Mouse (Mus musculus) heart, embryonic 16.5 days (tissue): ENCODE data around the gene Timm17a. TPM values are rescaled to one million over a fixed set of nuclear protein-coding genes. Genes with fewer than 3 reads are reported as not detected.

Experiments
- ATAC-seq: fragments of 200-750 bp; cut with Nextera tagmentation; replicated peaks from 2 replicates; pipeline ENCODE4 v1.8.0; 2017; ENCODE audit warnings: moderate number of reproducible peaks; ENCODE audit not compliant: insufficient read depth, low FRiP score; ENCODE audit errors: extremely low read depth
- H3K27ac ChIP-seq: fragments of 300-500 bp; sonication (generic); 2 replicates; pipeline ENCODE4 v1.5.1; 2014; ENCODE audit warnings: mild to moderate bottlenecking, low read length, control low read depth, moderate library complexity
- H3K27me3 ChIP-seq: fragments of 300-500 bp; sonication (generic); 2 replicates; pipeline ENCODE4 v1.6.1; 2014; ENCODE audit warnings: low read length, mixed read lengths; ENCODE audit not compliant: control insufficient read depth, insufficient read depth
- H3K36me3 ChIP-seq: fragments of 300-500 bp; sonication (generic); 2 replicates; pipeline ENCODE4 v1.6.1; 2014; ENCODE audit not compliant: control insufficient read depth, insufficient read depth
- H3K4me1 ChIP-seq: fragments of 300-500 bp; sonication (generic); 2 replicates; pipeline ENCODE4 v1.6.1; 2014; ENCODE audit warnings: low read length, mixed read lengths; ENCODE audit not compliant: control insufficient read depth, insufficient read depth
- H3K4me2 ChIP-seq: fragments of 300-500 bp; sonication (generic); 2 replicates; pipeline ENCODE4 v1.6.1; 2014; ENCODE audit warnings: low read depth, mild to moderate bottlenecking, control low read depth, low read length
- H3K4me3 ChIP-seq: fragments of 300-500 bp; sonication (generic); 2 replicates; pipeline ENCODE4 v1.5.1; 2014; ENCODE audit warnings: mild to moderate bottlenecking, control low read depth, low read length
- H3K9ac ChIP-seq: fragments of 300-500 bp; sonication (generic); 2 replicates; pipeline ENCODE4 v1.6.1; 2014; ENCODE audit warnings: low read length, control low read depth
- H3K9me3 ChIP-seq: fragments of 300-500 bp; sonication (generic); replicated peaks from 2 replicates; pipeline ENCODE4 v1.6.1; 2016; ENCODE audit warnings: low read length; ENCODE audit not compliant: control insufficient read depth
- WGBS: fragments of 180-500 bp; shearing (Covaris S2); extraction: QIAGEN DNeasy Blood & Tissue Kit; methylation state at CpG from one replicate; pipeline ENCODE4 v1.1.7; 2014; 5-methylcytosine and 5-hydroxymethylcytosine counted together
- polyA plus RNA-seq: library from polyadenylated mRNA; unstranded; fragments of >200 nt; fragmentation: Nextera tagmentation; extraction: Ambion mirVana; gene quantifications from 2 replicates; pipeline ENCODE4 v1.2.1, GENCODE M21; 2015

Timm17a gene
- polyA plus RNA-seq, 1 experiment from 2014 or later = 342 TPM

DNA sequence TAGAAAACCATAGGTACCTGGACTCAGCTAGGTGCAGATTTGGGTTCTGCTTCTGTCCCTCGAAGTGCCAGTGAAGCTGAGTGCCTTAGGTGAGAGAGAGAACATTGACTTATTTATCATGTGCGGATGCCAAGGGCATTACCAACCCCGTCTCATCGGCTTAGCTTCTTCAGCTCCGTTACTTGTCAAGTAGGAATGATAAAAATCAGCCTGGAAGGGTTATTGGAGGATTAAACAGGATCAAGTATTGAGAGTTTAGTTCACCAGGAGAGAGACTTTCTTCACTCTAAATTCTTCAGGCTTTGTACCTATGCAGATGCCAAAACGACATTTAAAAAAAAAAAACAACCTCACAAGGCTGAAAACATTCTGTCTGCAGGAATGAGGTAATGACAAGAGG is 17.0 kb upstream of the Timm17a start:
- H3K9ac ChIP-seq = no peak overlapping the region
- H3K27me3 ChIP-seq = peaks cover 1% of the 10 kb centered on the region; the same call in 1 of the 2 replicates
- no peak overlapping the region for H3K4me3 ChIP-seq
- 60% methylated on average over 6 of the region's 6 CpGs for WGBS
- no peak for ATAC-seq
- 0 out of 2 replicates have a peak, but pooled peaks cover 3% of the 10 kb centered on the region for H3K4me1 ChIP-seq
- no peaks in the 10 kb centered on the region for H3K36me3 ChIP-seq
- no peak overlapping the region for H3K4me2 ChIP-seq
- H3K9me3 ChIP-seq = no peaks in the 10 kb centered on the region
- no peak overlapping the region for H3K27ac ChIP-seq

DNA sequence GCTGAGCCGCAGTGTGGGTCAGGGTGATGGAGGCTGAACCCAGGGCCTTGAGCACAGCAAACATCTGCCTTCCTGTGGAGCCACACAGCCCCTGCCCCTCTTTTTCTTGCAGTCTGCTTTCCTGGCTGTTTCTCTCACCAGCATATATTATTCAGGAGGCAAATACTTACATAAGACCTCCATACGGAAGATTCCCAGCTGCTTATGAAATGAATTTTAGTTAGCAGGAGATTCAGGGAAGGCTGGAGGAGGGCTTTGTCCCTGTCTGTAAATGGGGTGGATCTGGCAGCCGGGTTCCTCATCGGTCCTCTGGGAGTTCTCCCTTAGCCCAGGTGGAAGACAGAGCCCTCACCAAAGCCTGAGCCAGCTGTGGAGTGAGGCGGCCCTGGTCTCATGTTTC is 14.8 kb upstream of the Timm17a start:
- no peak for ATAC-seq
- H3K4me1 ChIP-seq = peaks cover 8% of the 10 kb centered on the region
- no peaks in the 10 kb centered on the region for H3K36me3 ChIP-seq
- H3K4me2 ChIP-seq = no peak overlapping the region
- no peaks in the 10 kb centered on the region for H3K9me3 ChIP-seq
- no peak overlapping the region for H3K4me3 ChIP-seq
- peaks cover 4% of the 10 kb centered on the region; the same call in 1 of the 2 replicates for H3K27me3 ChIP-seq
- WGBS = 69% methylated on average over 5 of the region's 5 CpGs
- H3K9ac ChIP-seq = no peak overlapping the region
- no peak overlapping the region for H3K27ac ChIP-seq

DNA sequence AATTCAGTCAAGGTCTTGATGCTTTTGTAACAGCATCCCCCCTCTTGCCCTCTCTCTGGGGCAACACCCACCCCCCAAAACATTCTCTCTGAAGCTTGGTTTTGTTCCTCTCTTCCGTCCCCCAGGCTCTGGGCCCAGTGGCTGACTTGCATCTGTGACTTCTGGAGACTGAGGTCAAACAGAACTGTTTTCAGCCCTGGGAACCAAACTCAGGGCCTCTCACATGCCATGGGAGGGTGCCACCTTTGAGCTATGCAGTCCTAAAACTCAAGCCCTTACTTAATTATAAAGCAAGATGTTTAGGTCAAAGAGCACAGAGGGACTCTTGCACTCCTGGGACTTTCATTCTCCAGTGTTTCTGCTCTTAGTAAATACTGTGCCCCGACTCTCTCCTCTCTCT is 12.4 kb upstream of the Timm17a start:
- no peak for ATAC-seq
- WGBS = 78% methylated on average over 2 of the region's 2 CpGs
- no peak overlapping the region for H3K4me2 ChIP-seq

DNA sequence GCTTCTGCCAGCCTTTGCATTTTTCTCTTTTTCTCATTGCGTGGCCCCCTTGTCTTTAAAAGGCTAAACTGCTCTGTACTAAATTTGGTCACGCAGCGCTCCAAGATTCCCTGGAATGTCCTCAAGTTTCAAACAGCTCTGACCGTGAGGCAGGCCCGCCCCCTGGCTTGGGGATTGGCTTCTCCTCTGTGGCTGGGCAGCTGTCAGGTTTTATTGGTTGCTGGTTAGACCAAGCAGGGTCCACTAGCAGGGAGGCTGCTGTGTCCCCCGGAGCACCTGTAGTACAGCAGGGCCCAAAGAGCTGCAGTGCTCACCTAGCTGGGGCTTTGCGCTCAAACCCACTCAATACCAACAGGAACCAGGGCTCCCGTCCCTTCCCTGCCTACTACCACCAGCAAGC is 11.0 kb upstream of the Timm17a start, which contains the start of gene Lmod1:
Gene Lmod1 (plus strand): TSS at position 237 of the 400 bp plus-strand sequence.
- Histone ChIP-seq H3K27me3 (peaks cover 4% of the 10 kb centered on the region; the same call in 1 of the 2 replicates), H3K27ac (no peak within 1 kb of the TSS; the same call in 1 of the 2 replicates), H3K9me3 (no peaks in the 10 kb centered on the region), H3K4me3 (peak within 1 kb of the TSS; percentile 35), H3K4me1 (peaks cover 4% of the 10 kb centered on the region), H3K9ac (peak within 1 kb of the TSS; percentile 35; the same call in 1 of the 2 replicates), H3K36me3 (no peaks in the 10 kb centered on the region), H3K4me2 (peak within 1 kb of the TSS; percentile 44)
- 10% methylated on average over 8 of the region's 8 CpGs for WGBS
- no peak for ATAC-seq

More for the DNA sequence above, 12.4 kb upstream of the Timm17a start:
- Histone ChIP-seq H3K9ac (no peak overlapping the region), H3K4me3 (no peak overlapping the region), H3K27ac (no peak overlapping the region), H3K9me3 (no peaks in the 10 kb centered on the region), H3K36me3 (no peaks in the 10 kb centered on the region), H3K27me3 (peaks cover 4% of the 10 kb centered on the region; the same call in 1 of the 2 replicates), H3K4me1 (peaks cover 5% of the 10 kb centered on the region)

DNA sequence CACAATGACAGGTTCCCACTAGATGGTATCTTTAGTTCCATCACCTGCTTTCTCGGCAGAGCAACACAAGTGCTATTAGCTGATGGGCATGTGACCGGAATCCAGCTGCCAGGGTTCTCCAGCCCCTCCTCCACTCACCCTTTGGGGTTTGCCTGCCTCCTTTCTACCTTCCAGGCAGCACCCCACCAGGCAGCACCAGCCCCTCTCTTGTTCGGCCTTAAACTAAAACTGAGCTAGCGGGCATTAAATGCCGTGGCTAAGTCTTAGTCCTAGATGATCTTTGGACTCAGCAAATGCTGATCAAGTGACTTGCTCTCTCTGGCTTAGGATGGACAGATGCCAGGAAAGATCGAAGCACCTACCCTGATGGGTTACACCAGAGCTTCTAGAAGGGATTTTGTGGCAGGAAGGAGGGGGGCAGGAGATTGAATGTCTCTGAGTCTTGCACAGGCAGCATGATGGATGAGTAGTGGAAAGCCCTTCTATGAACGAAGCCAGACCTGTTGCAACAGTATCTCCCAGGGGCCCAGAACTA is 9.9 kb upstream of the Timm17a start:
- Histone ChIP-seq H3K4me2 (no peak overlapping the region), H3K36me3 (no peaks in the 10 kb centered on the region), H3K4me1 (peaks cover 4% of the 10 kb centered on the region), H3K27me3 (peaks cover 4% of the 10 kb centered on the region; the same call in 1 of the 2 replicates), H3K4me3 (no peak overlapping the region), H3K9me3 (no peaks in the 10 kb centered on the region), H3K27ac (no peak overlapping the region), H3K9ac (no peak overlapping the region)
- ATAC-seq = no peak
- 77% methylated on average over 7 of the region's 7 CpGs for WGBS

DNA sequence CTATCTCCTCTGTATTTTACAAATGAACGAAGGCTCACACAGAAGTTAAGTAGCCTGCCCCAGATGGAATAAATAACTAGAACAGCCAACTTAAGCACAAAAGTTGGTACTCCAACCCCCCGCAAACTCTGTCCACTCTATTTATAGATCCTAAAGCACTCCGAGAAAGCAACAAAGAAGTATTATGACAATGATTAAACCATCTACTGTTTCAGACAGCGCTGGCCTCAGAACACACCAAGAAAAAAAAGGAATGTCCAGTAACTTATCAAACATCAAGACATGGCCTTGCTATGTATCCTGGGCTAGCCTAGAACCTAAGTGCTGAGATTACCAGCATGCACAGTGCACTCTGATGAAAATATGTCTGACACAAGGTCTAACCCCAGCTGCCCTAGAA is 1.4 kb downstream of the Timm17a start:
- no peak overlapping the region; the same call in 1 of the 2 replicates for H3K27ac ChIP-seq

DNA sequence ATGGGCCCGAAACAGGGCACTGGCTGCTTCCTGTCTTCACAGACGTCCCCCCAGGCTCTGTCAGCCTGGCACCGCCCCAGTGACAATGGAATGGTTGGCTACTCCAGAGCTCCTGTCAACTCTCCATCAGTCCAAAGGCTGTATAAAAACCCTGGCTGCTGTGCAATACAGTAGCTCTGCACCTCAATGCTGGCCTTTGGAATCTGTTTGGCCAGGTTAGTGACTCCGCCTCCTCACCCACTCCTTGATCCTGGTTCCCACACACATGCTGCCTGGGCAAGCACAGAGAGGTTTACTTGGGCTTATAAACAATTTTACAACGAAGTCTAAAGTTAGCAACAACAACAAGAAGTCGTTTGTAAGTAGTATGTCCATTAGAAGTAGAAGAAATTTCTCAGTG is 2.2 kb downstream of the Timm17a start:
- WGBS = 62% methylated on average over 6 of the region's 6 CpGs
- Histone ChIP-seq H3K9me3 (no peaks in the 10 kb centered on the region), H3K4me3 (no peak overlapping the region), H3K4me1 (peaks cover 15% of the 10 kb centered on the region), H3K4me2 (no peak overlapping the region), H3K27me3 (no peaks in the 10 kb centered on the region), H3K27ac (no peak overlapping the region), H3K36me3 (peaks cover 24% of the 10 kb centered on the region), H3K9ac (no peak overlapping the region)
- ATAC-seq = no peak

More for the DNA sequence above, 1.4 kb downstream of the Timm17a start:
- H3K4me1 ChIP-seq = peaks cover 15% of the 10 kb centered on the region
- peak overlapping the region; percentile 95 for H3K9ac ChIP-seq
- peak overlapping the region; percentile 85 for H3K4me2 ChIP-seq
- peaks cover 19% of the 10 kb centered on the region for H3K36me3 ChIP-seq
- WGBS = 56% methylated on average over 4 of the region's 4 CpGs
- H3K27me3 ChIP-seq = no peaks in the 10 kb centered on the region
- H3K9me3 ChIP-seq = no peaks in the 10 kb centered on the region
- no peak for ATAC-seq
- H3K4me3 ChIP-seq = peak overlapping the region; percentile 85

DNA sequence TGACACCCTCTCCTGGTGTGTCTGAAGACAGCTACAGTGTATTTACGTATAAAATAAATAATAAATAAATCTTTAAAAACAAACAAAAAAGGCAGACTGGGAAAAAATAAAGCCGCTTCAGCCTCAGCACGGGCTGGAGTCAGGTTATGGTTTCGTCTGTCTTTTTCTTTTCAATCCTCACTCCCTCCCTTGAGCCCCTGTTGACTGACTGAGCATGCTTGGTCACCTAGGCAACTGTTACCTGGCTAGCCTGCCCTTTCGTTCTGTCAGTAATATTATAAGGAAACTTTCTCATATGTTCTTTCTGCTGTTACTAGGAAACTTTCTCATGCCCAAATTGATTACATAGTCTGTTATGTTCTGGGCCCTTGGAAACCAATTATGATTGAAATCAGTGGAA is 22.7 kb downstream of the Timm17a start:
- 86% methylated on average over 5 of the region's 5 CpGs for WGBS
- ATAC-seq = no peak
- H3K27me3 ChIP-seq = no peaks in the 10 kb centered on the region

DNA sequence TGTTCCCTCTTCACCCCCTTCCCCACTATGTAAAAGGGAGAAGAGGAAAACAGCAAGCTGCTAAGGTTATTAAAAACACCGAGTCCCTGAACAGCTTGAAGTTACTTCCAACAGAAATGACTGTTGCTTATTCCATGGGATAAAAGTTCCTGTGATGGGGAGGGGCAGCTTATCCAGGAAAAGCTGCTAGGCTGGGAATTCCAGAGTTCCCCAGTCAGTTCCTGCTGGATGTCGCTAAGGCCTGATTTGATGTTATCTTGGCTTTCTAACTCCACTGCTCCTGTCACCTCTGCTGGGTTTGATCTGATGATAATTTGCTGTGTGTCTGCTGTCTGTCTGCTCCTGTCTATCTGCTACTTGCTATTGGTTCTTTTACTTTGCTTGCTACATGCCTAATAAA is 27.3 kb downstream of the Timm17a start:
- Histone ChIP-seq H3K36me3 (no peaks in the 10 kb centered on the region), H3K27ac (no peak overlapping the region), H3K27me3 (no peaks in the 10 kb centered on the region), H3K4me3 (no peak overlapping the region), H3K9me3 (no peaks in the 10 kb centered on the region), H3K9ac (no peak overlapping the region), H3K4me2 (no peak overlapping the region), H3K4me1 (peaks cover 9% of the 10 kb centered on the region)
- ATAC-seq = no peak
- 41% methylated on average over 2 of the region's 2 CpGs for WGBS

More for the DNA sequence above, 22.7 kb downstream of the Timm17a start:
- H3K9ac ChIP-seq = no peak overlapping the region
- H3K9me3 ChIP-seq = no peaks in the 10 kb centered on the region
- H3K27ac ChIP-seq = no peak overlapping the region
- H3K4me3 ChIP-seq = no peak overlapping the region
- H3K4me2 ChIP-seq = no peak overlapping the region
- H3K36me3 ChIP-seq = peaks cover 15% of the 10 kb centered on the region
- H3K4me1 ChIP-seq = no peaks in the 10 kb centered on the region
